Comparison of ENCODE assay signal across 31 mouse cellular contexts in genomic region chr3:100765323-100765722, GRCm38 (mm10). TPM values are rescaled to one million over a fixed set of nuclear protein-coding genes. Genes with fewer than 3 reads are reported as not detected.
DNase-seq lines count a peak whose midpoint lies in the region; ATAC-seq and TF ChIP-seq lines count a peak whose summit lies in the region.
"Had no signal": no experiment of that assay in that cellular context is flagged by ENCODE, and none has a peak within 500 bp of the region (broad histone marks: within the 10 kb centered on the region; RNA-seq: fewer than 3 reads in every experiment).

No protein-coding gene starts in this region.

- no peak overlapping the region for H3K4me2 ChIP-seq in embryonic facial prominence, embryonic 14.5 days (ENCODE audit: low read depth, low read length)
- H3K4me2 ChIP-seq in CH12.LX (ENCODE audit: insufficient read depth, low read depth, poor library complexity, severe bottlenecking) = peak overlapping the region; percentile 91
- H3K4me2 ChIP-seq in stomach, postnatal 0 days (replicated peaks; ENCODE audit: low read depth) = no peak overlapping the region
- H3K4me2 ChIP-seq: embryonic facial prominence, embryonic 13.5 days; heart, embryonic 13.5 days; hindbrain, embryonic 12.5 days; limb, embryonic 13.5 days; liver, embryonic 11.5 days had no signal

- no peaks in the 10 kb centered on the region for H3K9me3 ChIP-seq in embryonic facial prominence, embryonic 14.5 days (ENCODE audit: control insufficient read depth, low read length)
- no peaks in the 10 kb centered on the region for H3K9me3 ChIP-seq in embryonic facial prominence, embryonic 10.5 days
- H3K9me3 ChIP-seq in CH12.LX (replicated peaks; ENCODE audit: low read length) = no peaks in the 10 kb centered on the region
- H3K9me3 ChIP-seq in stomach, postnatal 0 days (ENCODE audit: control insufficient read depth, low read length) = no peaks in the 10 kb centered on the region
- H3K9me3 ChIP-seq: embryonic facial prominence, embryonic 13.5 days; heart, embryonic 13.5 days; hindbrain, embryonic 12.5 days; limb, embryonic 13.5 days had no signal

- H3K36me3 ChIP-seq in embryonic facial prominence, embryonic 14.5 days (ENCODE audit: control insufficient read depth, insufficient read depth, low read length) = no peaks in the 10 kb centered on the region
- H3K36me3 ChIP-seq in embryonic facial prominence, embryonic 10.5 days (replicated peaks) = no peaks in the 10 kb centered on the region
- no peaks in the 10 kb centered on the region for H3K36me3 ChIP-seq in CH12.LX (replicated peaks in 1 of 2; ENCODE audit: control insufficient read depth in 1 of 2, insufficient read depth in 1 of 2, low read length in 1 of 2)
- no peaks in the 10 kb centered on the region for H3K36me3 ChIP-seq in stomach, postnatal 0 days (ENCODE audit: control insufficient read depth, insufficient read depth, low read length)
- H3K36me3 ChIP-seq: embryonic facial prominence, embryonic 13.5 days; heart, embryonic 13.5 days; hindbrain, embryonic 12.5 days; limb, embryonic 13.5 days had no signal

- in situ Hi-C loops in CH12.LX (cut with MboI; ENCODE audit: low pct_ligation_motif_present, low pct_unique_long_range_greater_than_20kb, low sequenced_read_pairs) = loop anchor here (5.0 to 25.0 kb wide), 2 partner anchors 63 to 147 kb away; partner anchors contain the start of gene Trim45

- dilution Hi-C loops in CH12.LX (cut with MboI; ENCODE audit: extremely low pct_ligation_motif_present, extremely low pct_unique_long_range_greater_than_20kb, low sequenced_read_pairs) = no loop called here

- no peak for TF ChIP-seq RAD21 in CH12.LX (IDR thresholded peaks at IDR 0.05; ENCODE audit: low read depth, low read length)

- no peak for TF ChIP-seq POLR2A in CH12.LX (IDR thresholded peaks at IDR 0.05; ENCODE audit: low read depth, low read length)

- no peak overlapping the region for H3K9ac ChIP-seq in embryonic facial prominence, embryonic 14.5 days (ENCODE audit: low read depth, low read length)
- H3K9ac ChIP-seq in CH12.LX (ENCODE audit: insufficient read depth, low read depth) = peak overlapping the region; percentile 10; the same call in 1 of the 2 replicates
- H3K9ac ChIP-seq in stomach, postnatal 0 days (ENCODE audit: low read length) = no peak overlapping the region
- H3K9ac ChIP-seq: embryonic facial prominence, embryonic 13.5 days; heart, embryonic 13.5 days; hindbrain, embryonic 12.5 days; limb, embryonic 13.5 days had no signal

- TF ChIP-seq EP300 in CH12.LX (IDR thresholded peaks at IDR 0.05; ENCODE audit: low read length) = peak; percentile 89
- TF ChIP-seq EP300 in stomach, postnatal 0 days (optimal IDR thresholded peaks at IDR 0.05) = no peak

- no peak for ATAC-seq in embryonic facial prominence, embryonic 14.5 days (ENCODE audit: low read depth)
- ATAC-seq in megakaryocyte, adult 5-6 weeks (ENCODE audit: poor library complexity, severe bottlenecking) = peak; percentile 88
- peak; percentile 50 for ATAC-seq in stomach, postnatal 0 days (ENCODE audit: low FRiP score, low TSS enrichment)
- ATAC-seq: forebrain, embryonic 16.5 days; intestine, embryonic 16.5 days had no signal

- no peaks in the 10 kb centered on the region for H3K27me3 ChIP-seq in embryonic facial prominence, embryonic 14.5 days (replicated peaks; ENCODE audit: control insufficient read depth, insufficient read depth, low read length)
- H3K27me3 ChIP-seq in embryonic facial prominence, embryonic 10.5 days (replicated peaks; ENCODE audit: low read depth, poor library complexity, severe bottlenecking) = no peaks in the 10 kb centered on the region
- no peaks in the 10 kb centered on the region for H3K27me3 ChIP-seq in CH12.LX (replicated peaks)
- H3K27me3 ChIP-seq in stomach, postnatal 0 days (ENCODE audit: control insufficient read depth, insufficient read depth, low read length) = no peaks in the 10 kb centered on the region
- H3K27me3 ChIP-seq: embryonic facial prominence, embryonic 13.5 days; heart, embryonic 13.5 days; hindbrain, embryonic 12.5 days; limb, embryonic 13.5 days had no signal

- no peak for TF ChIP-seq CTCF in CH12.LX (conservative IDR thresholded peaks at IDR 0.05 in 1 of 2, IDR thresholded peaks at IDR 0.05 in 1 of 2; ENCODE audit: low read depth in 2 of 2, low read length in 2 of 2)
- TF ChIP-seq CTCF in stomach, postnatal 0 days (IDR thresholded peaks at IDR 0.05; ENCODE audit: low read depth) = no peak

- H3K27ac ChIP-seq in embryonic facial prominence, embryonic 14.5 days (replicated peaks; ENCODE audit: low read depth, low read length) = no peak overlapping the region
- no peak overlapping the region for H3K27ac ChIP-seq in embryonic facial prominence, embryonic 10.5 days (replicated peaks)
- 0 out of 2 replicates have a peak overlapping the region, but pooled peaks have one; percentile 4 for H3K27ac ChIP-seq in CH12.LX (ENCODE audit: insufficient read depth, low read depth)
- no peak overlapping the region for H3K27ac ChIP-seq in stomach, postnatal 0 days (replicated peaks)
- H3K27ac ChIP-seq: embryonic facial prominence, embryonic 13.5 days; gastrocnemius, adult 2 months; heart, embryonic 13.5 days; hindbrain, embryonic 12.5 days; kidney, postnatal 0 days; limb, embryonic 13.5 days had no signal

- H3K4me1 ChIP-seq in embryonic facial prominence, embryonic 14.5 days (ENCODE audit: control insufficient read depth, insufficient read depth, low read length) = no peaks in the 10 kb centered on the region
- peaks cover 11% of the 10 kb centered on the region for H3K4me1 ChIP-seq in embryonic facial prominence, embryonic 10.5 days
- H3K4me1 ChIP-seq in CH12.LX (ENCODE audit: control insufficient read depth in 1 of 2, insufficient read depth in 2 of 2) = peaks cover 15 to 38% of the 10 kb centered on the region in 2 experiments
- no peaks in the 10 kb centered on the region; the same call in 1 of the 2 replicates for H3K4me1 ChIP-seq in stomach, postnatal 0 days (replicated peaks; ENCODE audit: control insufficient read depth, insufficient read depth)

- H3K79me2 ChIP-seq in CH12.LX (replicated peaks; ENCODE audit: control insufficient read depth, extremely low read depth, insufficient read depth, poor library complexity, severe bottlenecking) = no peaks in the 10 kb centered on the region

- 49% methylated on average over 7 of the region's 7 CpGs for WGBS in embryonic facial prominence, embryonic 14.5 days
- WGBS in embryonic facial prominence, embryonic 10.5 days = 80% methylated on average over 7 of the region's 7 CpGs
- WGBS in stomach, postnatal 0 days = 14% methylated on average over 7 of the region's 7 CpGs

- peak; percentile 63 for DNase-seq in embryonic facial prominence, embryonic 14.5 days (ENCODE audit: low spot score)
- no peak for DNase-seq in embryonic facial prominence, embryonic 10.5 days (ENCODE audit: low spot score)
- peak; percentile 57 for DNase-seq in CH12.LX (ENCODE audit: extremely low read depth)
- no peak for DNase-seq in stomach, postnatal 0 days (ENCODE audit: low spot score)
- no peak for DNase-seq in heart, adult 18-20 months
- no peak for DNase-seq in heart, adult 11 months
- DNase-seq: adrenal gland, postnatal 14 days; cerebellum, adult 11 months; cerebellum, adult 9-10 months; cerebellum, postnatal 36 days; embryo, embryonic 11 days; gastrocnemius, adult 2 months; kidney, adult 8-10 months; kidney, postnatal 4 days; lung, postnatal 4 days; midbrain, embryonic 14.5 days; retina, postnatal 1 day had no signal

- no peak overlapping the region for H3K4me3 ChIP-seq in embryonic facial prominence, embryonic 14.5 days (ENCODE audit: low read depth, low read length)
- no peak overlapping the region for H3K4me3 ChIP-seq in embryonic facial prominence, embryonic 10.5 days
- peak overlapping the region in 1 of 3 experiments; percentile 13 for H3K4me3 ChIP-seq in CH12.LX (replicated peaks in 1 of 3; ENCODE audit: low read depth in 2 of 3, low read length in 2 of 3, poor library complexity in 1 of 3)
- H3K4me3 ChIP-seq in stomach, postnatal 0 days (ENCODE audit: low read depth, low read length) = no peak overlapping the region
- H3K4me3 ChIP-seq: embryonic facial prominence, embryonic 13.5 days; erythroblast, embryonic 14.5 days; gastrocnemius, adult 2 months; heart, embryonic 13.5 days; hindbrain, embryonic 12.5 days; limb, embryonic 13.5 days had no signal

TF ChIP-seq in CH12.LX, 34 proteins besides CTCF, POLR2A, EP300 and RAD21 (continues in another document):
- TF ChIP-seq MAZ (IDR thresholded peaks at IDR 0.05; ENCODE audit: low read depth, low read length) (no peak), E2F4 (IDR thresholded peaks at IDR 0.05; ENCODE audit: insufficient replicate concordance, low read depth, low read length) (no peak), UBTF (IDR thresholded peaks at IDR 0.05; ENCODE audit: low read depth, low read length) (no peak), ZC3H11A (IDR thresholded peaks at IDR 0.05; ENCODE audit: low read depth, low read length) (no peak), MYC (IDR thresholded peaks at IDR 0.05; ENCODE audit: low read depth, low read length) (no peak; the same call in 1 of the 2 replicates), USF2 (conservative IDR thresholded peaks at IDR 0.05; ENCODE audit: low read depth, low read length) (no peak), MXI1 (IDR thresholded peaks at IDR 0.05; ENCODE audit: low read depth, low read length) (no peak), CHD2 (IDR thresholded peaks at IDR 0.05; ENCODE audit: low read length) (no peak), ZNF384 (IDR thresholded peaks at IDR 0.05; ENCODE audit: low read depth, low read length) (no peak), MAX (IDR thresholded peaks at IDR 0.05; ENCODE audit: low read length) (no peak; the same call in 1 of the 2 replicates), SIN3A (IDR thresholded peaks at IDR 0.05; ENCODE audit: low read length) (no peak), TBP (conservative IDR thresholded peaks at IDR 0.05; ENCODE audit: low read depth, low read length) (peak; percentile 36; the same call in 1 of the 2 replicates), ELF1 (IDR thresholded peaks at IDR 0.05; ENCODE audit: low read depth, low read length) (no peak), BHLHE40 (IDR thresholded peaks at IDR 0.05; ENCODE audit: low read depth, low read length) (peak; percentile 68), JUND (conservative IDR thresholded peaks at IDR 0.05; ENCODE audit: low read depth, low read length) (no peak; the same call in 1 of the 2 replicates), RCOR1 (conservative IDR thresholded peaks at IDR 0.05; ENCODE audit: low read depth, low read length) (no peak)

RNA-seq across cellular contexts. Expression of gene Vtcn1, which starts 59.9 kb away (rescaled TPM):
- 0.39 and 0.53 TPM in 2 replicates for polyA plus RNA-seq in embryonic facial prominence, embryonic 14.5 days (2014; fragmentation: Nextera tagmentation; extraction: Ambion mirVana)
- polyA plus RNA-seq in embryonic facial prominence, embryonic 10.5 days (2016; fragmentation: Nextera tagmentation; extraction: Ambion mirVana) = not detected in 2 replicates
- total RNA-seq in CH12.LX (2012; rRNA removed) (0.04 TPM in 1 of 2 replicates, not detected in the other), CH12.LX (2014; rRNA removed) (not detected in 2 replicates)
- 0.14 TPM in 1 of 2 replicates, not detected in the other for polyA plus RNA-seq in CH12.LX (2012; ENCODE audit: insufficient read length, low read depth)
- total RNA-seq in megakaryocyte, adult 5-6 weeks (2015) = not detected in 2 replicates
- not detected in 2 replicates for total RNA-seq in megakaryocyte, adult 5-6 weeks (2017)
- polyA plus RNA-seq in stomach, postnatal 0 days (2015; fragmentation: Nextera tagmentation; extraction: Ambion mirVana) = 1.7 and 1.9 TPM in 2 replicates
- total RNA-seq in heart, adult 18-20 months (2021) = under 1 TPM; 0.10 to 0.59 TPM
- total RNA-seq: layer of hippocampus, adult 8-10 months; layer of hippocampus, postnatal 25 days; monocyte, adult 5-6 weeks had no signal
- polyA plus RNA-seq: erythroblast, embryonic 14.5 days; forebrain, embryonic 16.5 days; liver, embryonic 11.5 days; midbrain, embryonic 14.5 days; neural tube, embryonic 14.5 days had no signal

Comparison
In these comparisons a context has a peak if more than half of its experiments do, and no peak if none do; other contexts are left out.
1. DNase-seq: peak in embryonic facial prominence, embryonic 14.5 days (single experiment) and CH12.LX (single experiment); none in embryonic facial prominence, embryonic 10.5 days (single experiment), stomach, postnatal 0 days (single experiment), heart, adult 18-20 months (0 of 2) and heart, adult 11 months (single experiment).